Mouse (Mus musculus) forebrain, embryonic 10.5 days (tissue): ENCODE data around the gene Aig1. TPM values are rescaled to one million over a fixed set of nuclear protein-coding genes. Genes with fewer than 3 reads are reported as not detected.

Experiments used
- DNase-seq: peaks from one replicate; pipeline ENCODE4 v3.0.0-alpha.2; 2017; ENCODE audit warnings: low spot score; ENCODE audit errors: extremely low spot score
- H3K27ac ChIP-seq: fragments of 300-500 bp; sonication (generic); 2 replicates; pipeline ENCODE4 v1.5.1; 2016; ENCODE audit warnings: mild to moderate bottlenecking
- H3K27me3 ChIP-seq: fragments of 300-500 bp; sonication (generic); 2 replicates; pipeline ENCODE4 v1.6.1; 2016; ENCODE audit warnings: mild to moderate bottlenecking; ENCODE audit not compliant: poor library complexity, severe bottlenecking
- H3K36me3 ChIP-seq: fragments of 300-500 bp; sonication (generic); replicated peaks from 2 replicates; pipeline ENCODE4 v1.6.1; 2016; ENCODE audit warnings: mild to moderate bottlenecking, moderate library complexity
- H3K4me1 ChIP-seq: fragments of 300-500 bp; sonication (generic); 2 replicates; pipeline ENCODE4 v1.6.1; 2016
- H3K4me3 ChIP-seq: fragments of 300-500 bp; sonication (generic); 2 replicates; pipeline ENCODE4 v1.5.1; 2016; ENCODE audit warnings: mild to moderate bottlenecking, moderate library complexity
- H3K9me3 ChIP-seq: fragments of 300-500 bp; sonication (generic); 2 replicates; pipeline ENCODE4 v1.6.1; 2016; ENCODE audit warnings: mild to moderate bottlenecking, moderate library complexity
- WGBS: fragments of 180-500 bp; shearing (Covaris S2); methylation state at CpG from one replicate; pipeline ENCODE4 v1.1.7; 2016; 5-methylcytosine and 5-hydroxymethylcytosine counted together
- polyA plus RNA-seq: library from polyadenylated mRNA; unstranded; fragments of >200 nt; fragmentation: Nextera tagmentation; extraction: Ambion mirVana; gene quantifications from 2 replicates; pipeline ENCODE4 v1.2.1, GENCODE M21; 2016

The Aig1 gene
- polyA plus RNA-seq, 1 experiment from 2014 or later = 21.8 TPM

GRCm38 (mm10) chr10:13870531-13870930 is 1.8 kb upstream of the Aig1 start:
- 88% methylated on average over 3 of the region's 3 CpGs for WGBS
- H3K36me3 ChIP-seq = no peaks in the 10 kb centered on the region

GRCm38 (mm10) chr10:13869322-13870035 is 699 bp upstream of the Aig1 start:
- H3K4me3 ChIP-seq = peak overlapping the region; percentile 82
- no peak for DNase-seq
- no peaks in the 10 kb centered on the region for H3K27me3 ChIP-seq
- WGBS = 59% methylated on average over 13 of the region's 13 CpGs
- no peak overlapping the region for H3K27ac ChIP-seq
- no peaks in the 10 kb centered on the region for H3K36me3 ChIP-seq
- no peaks in the 10 kb centered on the region for H3K9me3 ChIP-seq
- H3K4me1 ChIP-seq = peaks cover 15% of the 10 kb centered on the region

More at GRCm38 (mm10) chr10:13870531-13870930, 1.8 kb upstream of the Aig1 start:
- Histone ChIP-seq H3K9me3 (no peaks in the 10 kb centered on the region), H3K4me1 (peaks cover 15% of the 10 kb centered on the region), H3K4me3 (no peak overlapping the region), H3K27me3 (no peaks in the 10 kb centered on the region), H3K27ac (no peak overlapping the region)
- no peak for DNase-seq

GRCm38 (mm10) chr10:13866391-13866790 is 2.4 kb downstream of the Aig1 start:
- peaks cover 26% of the 10 kb centered on the region for H3K4me1 ChIP-seq
- 89% methylated on average over 4 of the region's 4 CpGs for WGBS

GRCm38 (mm10) chr10:13861115-13861909 is 7.5 kb downstream of the Aig1 start:
- H3K27me3 ChIP-seq = no peaks in the 10 kb centered on the region
- peaks cover 17% of the 10 kb centered on the region for H3K4me1 ChIP-seq
- peak; percentile 26 for DNase-seq
- no peaks in the 10 kb centered on the region for H3K9me3 ChIP-seq
- H3K27ac ChIP-seq = peak overlapping the region; percentile 77
- WGBS = 15% methylated on average over 11 of the region's 11 CpGs
- H3K4me3 ChIP-seq = peak overlapping the region; percentile 40
- H3K36me3 ChIP-seq = no peaks in the 10 kb centered on the region

More at GRCm38 (mm10) chr10:13866391-13866790, 2.4 kb downstream of the Aig1 start:
- Histone ChIP-seq H3K27me3 (no peaks in the 10 kb centered on the region), H3K4me3 (no peak overlapping the region), H3K9me3 (no peaks in the 10 kb centered on the region), H3K27ac (no peak overlapping the region), H3K36me3 (no peaks in the 10 kb centered on the region)
- no peak for DNase-seq

GRCm38 (mm10) chr10:13856438-13856837 is 12.3 kb downstream of the Aig1 start:
- H3K36me3 ChIP-seq = no peaks in the 10 kb centered on the region
- WGBS = 92% methylated on average over 7 of the region's 7 CpGs
- no peaks in the 10 kb centered on the region for H3K9me3 ChIP-seq
- no peak overlapping the region for H3K4me3 ChIP-seq
- no peak overlapping the region for H3K27ac ChIP-seq
- H3K27me3 ChIP-seq = no peaks in the 10 kb centered on the region
- no peak for DNase-seq
- peaks cover 6% of the 10 kb centered on the region for H3K4me1 ChIP-seq

GRCm38 (mm10) chr10:13855969-13856368 is 12.8 kb downstream of the Aig1 start:
- no peaks in the 10 kb centered on the region for H3K27me3 ChIP-seq
- 93% methylated on average over 7 of the region's 7 CpGs for WGBS
- no peak overlapping the region for H3K27ac ChIP-seq
- DNase-seq = no peak
- no peaks in the 10 kb centered on the region for H3K9me3 ChIP-seq
- peaks cover 1% of the 10 kb centered on the region for H3K4me1 ChIP-seq
- H3K4me3 ChIP-seq = no peak overlapping the region
- no peaks in the 10 kb centered on the region for H3K36me3 ChIP-seq

- no peak for DNase-seq
- Histone ChIP-seq H3K4me1 (peaks cover 1% of the 10 kb centered on the region), H3K36me3 (no peaks in the 10 kb centered on the region), H3K4me3 (no peak overlapping the region), H3K9me3 (no peaks in the 10 kb centered on the region), H3K27ac (no peak overlapping the region), H3K27me3 (no peaks in the 10 kb centered on the region)
- WGBS = 93% methylated on average over 3 of the region's 3 CpGs
Measured at GRCm38 (mm10) chr10:13855111-13855510, 13.7 kb downstream of the Aig1 start.

GRCm38 (mm10) chr10:13850071-13850470 is 18.7 kb downstream of the Aig1 start:
- Histone ChIP-seq H3K9me3 (no peaks in the 10 kb centered on the region), H3K27ac (no peak overlapping the region), H3K4me3 (no peak overlapping the region), H3K4me1 (peaks cover 13% of the 10 kb centered on the region), H3K27me3 (no peaks in the 10 kb centered on the region), H3K36me3 (no peaks in the 10 kb centered on the region)
- 44% methylated on average over 3 of the region's 3 CpGs for WGBS
- DNase-seq = no peak

GRCm38 (mm10) chr10:13849205-13849604 is 19.6 kb downstream of the Aig1 start:
- no peaks in the 10 kb centered on the region for H3K9me3 ChIP-seq
- no peaks in the 10 kb centered on the region for H3K36me3 ChIP-seq
- no peak overlapping the region for H3K4me3 ChIP-seq
- H3K4me1 ChIP-seq = peaks cover 13% of the 10 kb centered on the region
- H3K27me3 ChIP-seq = no peaks in the 10 kb centered on the region
- no peak overlapping the region for H3K27ac ChIP-seq
- DNase-seq = no peak
- WGBS = 29% methylated on average over 2 of the region's 2 CpGs

DNA sequence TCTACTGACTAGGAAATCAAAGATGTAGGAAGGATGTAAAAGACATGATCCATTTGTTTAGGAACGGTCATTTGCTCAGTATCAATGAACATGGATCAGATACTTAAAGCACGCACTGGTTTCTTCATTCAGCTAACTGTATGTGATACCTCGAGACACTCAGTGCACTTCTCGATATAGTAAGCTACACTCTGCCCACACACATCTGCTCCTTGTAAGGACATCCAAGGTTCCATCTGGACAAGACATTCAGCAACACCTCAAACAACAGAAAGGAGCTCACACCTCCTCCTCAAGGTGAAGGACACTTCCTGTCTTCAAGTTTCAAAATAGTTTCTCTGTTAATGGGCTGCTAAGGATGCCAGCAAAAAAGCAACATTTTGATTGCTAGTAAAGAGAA is 23.9 kb downstream of the Aig1 start:
- DNase-seq = no peak
- 89% methylated on average over 4 of the region's 4 CpGs for WGBS

GRCm38 (mm10) chr10:13843746-13844145 is 25.0 kb downstream of the Aig1 start:
- H3K27ac ChIP-seq = no peak overlapping the region
- no peaks in the 10 kb centered on the region for H3K9me3 ChIP-seq
- DNase-seq = no peak
- H3K4me1 ChIP-seq = no peaks in the 10 kb centered on the region
- no peaks in the 10 kb centered on the region for H3K36me3 ChIP-seq
- WGBS = 34% methylated on average over 3 of the region's 3 CpGs
- H3K27me3 ChIP-seq = no peaks in the 10 kb centered on the region
- no peak overlapping the region for H3K4me3 ChIP-seq

More for the DNA sequence above, 23.9 kb downstream of the Aig1 start:
- Histone ChIP-seq H3K4me1 (peaks cover 9% of the 10 kb centered on the region), H3K27ac (no peak overlapping the region), H3K27me3 (no peaks in the 10 kb centered on the region), H3K4me3 (no peak overlapping the region), H3K9me3 (no peaks in the 10 kb centered on the region), H3K36me3 (no peaks in the 10 kb centered on the region)

DNA sequence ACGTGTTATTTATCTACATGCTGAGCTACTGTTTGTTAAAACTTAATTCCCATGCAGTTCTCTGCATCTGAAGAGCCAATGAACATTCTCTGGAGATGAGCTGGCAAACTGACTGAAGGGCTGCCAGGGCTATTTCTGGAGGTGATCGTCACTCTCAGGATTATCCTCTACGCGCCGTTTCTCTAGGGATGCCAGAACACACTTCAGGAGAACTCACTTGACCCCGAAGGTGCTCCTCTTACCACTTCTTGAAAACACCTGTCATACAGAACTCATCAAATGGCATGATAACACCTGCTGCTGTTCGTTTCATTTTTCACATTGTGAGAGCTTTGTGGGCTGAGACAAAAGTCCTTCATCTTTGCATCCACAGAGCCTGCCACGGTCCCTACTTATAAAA is 25.9 kb downstream of the Aig1 start:
- DNase-seq = no peak
- Histone ChIP-seq H3K4me1 (no peaks in the 10 kb centered on the region), H3K9me3 (no peaks in the 10 kb centered on the region), H3K27ac (no peak overlapping the region), H3K36me3 (no peaks in the 10 kb centered on the region), H3K27me3 (no peaks in the 10 kb centered on the region), H3K4me3 (no peak overlapping the region)
- WGBS = 89% methylated on average over 8 of the region's 8 CpGs

- Histone ChIP-seq H3K4me1 (no peaks in the 10 kb centered on the region), H3K27ac (no peak overlapping the region), H3K36me3 (no peaks in the 10 kb centered on the region), H3K4me3 (no peak overlapping the region), H3K9me3 (no peaks in the 10 kb centered on the region), H3K27me3 (no peaks in the 10 kb centered on the region)
- 92% methylated on average over 6 of the region's 6 CpGs for WGBS
- DNase-seq = no peak
Measured at GRCm38 (mm10) chr10:13838511-13839126, 30.2 kb downstream of the Aig1 start.
